Mouse (Mus musculus) layer of hippocampus, adult 18-20 months (tissue): ENCODE results near the gene Nme2. TPM values are rescaled to one million over a fixed set of nuclear protein-coding genes. Genes with fewer than 3 reads are reported as not detected.
"Not testable (repeated sequence)": the region's sequence is repeated elsewhere in the genome, so short reads cannot be mapped to it uniquely, and the experiment has no call there.

Source experiments
- DNase-seq, 2 experiments: peaks; one replicate each; pipeline ENCODE4 v3.0.0; 2022; ENCODE audit warnings: low spot score in 2 of 2
- total RNA-seq, 2 experiments: library from RNA; stranded (reverse); gene quantifications; 2 replicates each; pipeline ENCODE4 v1.2.3; 2021

The Nme2 gene
- total RNA-seq, 2 experiments from 2014 or later: 76.6 to 90.3 TPM

DNA sequence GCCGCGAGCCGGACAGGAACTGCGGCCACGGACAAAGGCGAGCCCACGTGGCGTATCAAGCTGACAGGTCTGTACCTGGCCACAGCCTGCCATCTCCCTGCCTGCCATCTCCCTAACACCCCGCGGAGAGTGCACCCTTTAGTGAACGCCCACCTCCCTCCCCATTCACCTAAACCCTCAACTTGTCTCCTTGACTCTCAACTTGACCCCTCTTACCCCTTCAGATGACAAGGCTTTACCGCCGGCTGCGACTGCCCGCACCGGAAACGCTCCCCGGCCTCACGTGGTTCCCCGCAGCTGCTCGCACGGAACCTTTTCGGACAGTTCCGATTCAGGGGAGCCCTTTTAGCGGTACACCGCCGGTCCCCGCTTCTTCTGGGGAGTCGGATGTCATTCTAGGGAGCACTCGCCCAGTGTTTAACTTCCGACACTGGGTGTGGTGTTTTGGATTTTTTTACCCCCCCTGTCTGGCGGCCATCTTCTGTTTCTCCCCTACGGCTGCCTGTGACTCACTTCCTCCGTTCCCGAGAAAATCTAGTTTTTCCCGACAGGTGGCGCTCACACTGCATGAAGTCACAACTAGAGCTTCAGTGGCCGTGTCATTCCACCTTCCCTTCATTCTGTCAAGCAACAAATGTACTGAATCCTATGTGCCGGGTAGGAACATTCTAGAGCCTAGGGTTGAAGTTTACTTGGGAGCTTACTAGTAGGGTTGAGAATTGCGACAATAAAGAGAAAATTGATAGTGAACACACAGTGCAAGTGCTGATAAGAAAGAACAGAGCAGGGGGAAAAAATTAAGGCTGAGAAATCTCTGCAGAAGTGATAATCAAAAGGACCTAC lies 12.2 kb upstream of the Nme2 start, which contains the start of the genes Gm20390 and Nme1:
Gm20390 (minus strand) TSS at position 289 of the 843 bp plus-strand sequence.
Nme1 (minus strand) TSS at position 517 of the 843 bp plus-strand sequence.
- peak; percentile 95 to 99 for DNase-seq

DNA sequence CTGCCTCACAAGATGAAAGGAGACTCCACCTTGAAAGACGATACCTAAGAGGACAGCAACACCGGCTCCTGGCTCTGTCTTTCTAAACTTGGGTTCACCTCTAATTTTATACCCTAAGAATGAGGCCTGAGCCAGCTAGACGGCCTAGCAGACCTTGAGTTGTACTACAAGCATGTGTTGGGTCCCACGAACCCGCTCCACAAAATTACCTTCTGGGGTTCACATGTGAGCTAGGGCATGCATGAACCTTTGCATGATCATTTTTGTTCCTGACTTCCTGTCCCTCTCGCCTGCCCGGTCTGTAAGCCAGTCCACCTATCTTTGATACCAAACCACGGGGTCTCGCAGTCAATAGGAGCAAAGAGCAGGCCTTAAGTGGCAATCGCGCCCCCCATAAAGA lies 11.3 kb upstream of the Nme2 start:
- no peak for DNase-seq

- DNase-seq: no peak
These were observed 9.3 kb upstream of the Nme2 start for GRCm38 (mm10) chr11:93965391-93965790.

GRCm38 (mm10) chr11:93963013-93963412 lies 7.0 kb upstream of the Nme2 start:
- no peak for DNase-seq

GRCm38 (mm10) chr11:93961482-93961881 lies 5.4 kb upstream of the Nme2 start:
- no peak for DNase-seq

GRCm38 (mm10) chr11:93957746-93958145 lies 1.7 kb upstream of the Nme2 start:
- DNase-seq: no peak

DNA sequence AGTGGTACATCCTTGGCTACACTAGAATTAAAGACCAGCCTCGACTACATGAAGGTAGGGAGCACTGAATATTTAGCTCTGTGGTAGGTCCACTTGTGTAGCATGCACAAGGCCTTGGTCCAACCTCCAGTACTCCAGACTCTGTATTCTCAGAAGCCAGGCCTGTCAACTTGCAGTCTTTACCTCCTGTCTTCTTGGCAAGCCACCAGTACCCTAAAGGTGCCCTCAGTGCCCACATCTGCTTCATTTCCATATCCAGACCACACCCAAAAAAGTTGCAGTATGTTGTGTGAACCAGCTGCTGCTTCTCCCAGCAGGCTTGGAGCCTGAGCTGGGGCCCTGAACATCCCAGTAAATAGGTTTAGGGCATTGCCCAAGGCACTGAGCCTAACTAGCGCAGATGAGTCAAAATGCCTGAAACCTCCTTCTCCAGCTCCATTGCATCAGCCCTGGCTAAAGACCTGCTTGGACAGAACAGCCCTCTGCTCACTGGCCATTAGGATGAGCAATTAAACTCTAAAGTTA lies 1.0 kb upstream of the Nme2 start:
- no peak for DNase-seq

- DNase-seq: peak; percentile 85 to 88
These were observed 556 bp downstream of the Nme2 start for GRCm38 (mm10) chr11:93955256-93956150.

- DNase-seq: no peak
These were observed 1.3 kb downstream of the Nme2 start for GRCm38 (mm10) chr11:93954738-93955255.

- no peak for DNase-seq
These were observed 3.7 kb downstream of the Nme2 start for GRCm38 (mm10) chr11:93952376-93952775.

DNA sequence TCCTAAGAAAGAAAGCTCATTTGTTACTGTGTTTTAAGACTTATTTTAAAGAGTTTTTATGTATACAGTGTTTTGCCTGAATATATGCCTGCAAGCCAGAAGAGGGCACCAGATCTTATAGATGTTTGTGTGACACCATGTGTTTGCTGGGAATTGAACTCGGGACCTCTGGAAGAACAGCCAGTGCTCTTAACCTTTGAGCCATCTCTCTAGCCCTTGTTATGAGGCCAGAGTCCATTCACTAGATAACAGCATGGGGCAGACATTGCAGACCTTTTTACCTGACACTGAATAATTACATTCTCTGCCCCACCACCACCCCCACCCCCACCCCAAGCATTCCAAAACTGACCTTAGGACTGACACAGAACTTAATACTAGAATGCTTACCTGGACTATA lies 6.0 kb downstream of the Nme2 start:
- no peak for DNase-seq

DNA sequence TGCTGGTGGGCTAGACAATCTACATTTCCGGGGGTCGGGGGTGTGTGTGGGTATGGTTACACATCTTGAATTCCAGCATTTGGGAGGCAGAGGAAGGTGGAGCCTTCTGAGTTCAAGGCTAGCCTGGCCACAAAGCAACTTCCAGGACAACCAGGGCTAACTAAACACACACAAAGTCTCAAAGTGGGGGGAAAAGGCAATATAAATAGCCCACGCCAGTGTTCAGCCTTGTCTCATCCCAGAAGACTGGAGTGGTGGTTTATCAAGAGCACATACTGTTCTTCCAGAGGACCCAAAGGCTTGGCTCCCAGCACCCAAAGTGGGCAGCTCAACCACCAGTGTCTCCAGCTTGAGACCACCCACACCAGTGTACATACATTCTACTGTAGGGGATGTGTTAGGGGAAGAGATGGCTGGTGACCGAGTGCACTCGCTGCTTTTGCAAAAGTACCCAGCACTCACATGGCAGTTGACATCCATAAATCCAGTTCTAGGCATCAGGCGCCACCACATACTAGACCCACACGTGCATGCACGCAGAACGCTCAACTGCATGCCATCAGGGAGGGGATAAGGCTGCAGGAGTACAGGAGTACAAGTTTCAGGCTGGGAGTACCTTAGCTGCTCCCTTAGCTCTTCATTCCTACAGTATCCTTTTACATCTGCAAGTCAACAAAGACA lies 7.0 kb downstream of the Nme2 start:
- no peak for DNase-seq

GRCm38 (mm10) chr11:93944986-93945385 lies 11.1 kb downstream of the Nme2 start:
- DNase-seq: no peak

- no peak for DNase-seq
These were observed 15.2 kb downstream of the Nme2 start for GRCm38 (mm10) chr11:93940906-93941305.

GRCm38 (mm10) chr11:93929106-93929505 lies 27.0 kb downstream of the Nme2 start:
- no peak for DNase-seq

DNA sequence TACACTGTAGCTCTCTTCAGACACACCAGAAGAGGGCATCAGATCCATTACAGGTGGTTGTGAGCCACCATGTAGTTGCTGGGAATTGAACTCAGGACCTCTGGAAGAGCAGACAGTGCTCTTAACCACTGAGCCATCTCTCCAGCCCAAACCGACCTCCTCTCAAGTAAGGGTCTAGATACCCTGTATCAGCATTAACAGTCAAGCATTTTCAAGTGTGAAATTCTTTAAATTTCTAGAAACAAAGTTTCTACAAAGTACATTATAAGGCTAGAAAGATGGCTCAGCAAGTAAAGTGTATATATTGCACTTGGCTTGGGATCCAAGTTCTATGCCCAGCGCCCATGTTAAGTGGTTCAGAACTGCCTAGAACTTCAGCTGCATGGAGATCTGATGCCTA lies 41.0 kb downstream of the Nme2 start:
- not testable (repeated sequence) for DNase-seq

GRCm38 (mm10) chr11:93911603-93912002 lies 44.5 kb downstream of the Nme2 start:
- no peak for DNase-seq

- no peak for DNase-seq
These were observed 47.2 kb downstream of the Nme2 start for GRCm38 (mm10) chr11:93908829-93909228.

DNA sequence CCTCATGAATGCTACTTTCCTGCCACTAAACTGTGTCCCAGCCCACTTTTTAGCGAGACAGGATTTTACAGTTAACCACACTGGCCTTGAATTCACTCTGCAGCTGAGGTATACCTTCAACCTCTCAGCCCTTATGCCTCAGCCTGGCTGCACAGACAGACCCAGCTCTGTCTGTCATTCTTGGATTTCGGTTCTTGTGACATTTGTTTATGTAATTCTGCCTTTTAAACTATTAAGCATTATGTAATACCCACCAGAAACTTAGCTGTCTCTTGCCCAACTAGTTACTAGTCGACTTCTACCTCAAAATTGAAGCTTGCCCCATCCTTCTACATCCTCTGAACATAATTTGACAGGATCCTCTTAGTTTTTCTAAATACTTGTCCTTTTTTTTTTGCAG lies 48.2 kb downstream of the Nme2 start:
- DNase-seq: no peak

- DNase-seq: no peak
These were observed 49.2 kb downstream of the Nme2 start for GRCm38 (mm10) chr11:93906834-93907233.
